Mouse (Mus musculus) midbrain, embryonic 13.5 days (tissue): ENCODE measurements around the gene Tnnc2. TPM values are rescaled to one million over a fixed set of nuclear protein-coding genes. Genes with fewer than 3 reads are reported as not detected.

Experiments used
- ATAC-seq: fragments of 200-750 bp; cut with Nextera tagmentation; 2 replicates; pipeline ENCODE4 v1.8.0; 2017; ENCODE audit warnings: mild to moderate bottlenecking, moderate TSS enrichment, moderate library complexity
- H3K27ac ChIP-seq: fragments of 300-500 bp; sonication (generic); 2 replicates; pipeline ENCODE4 v1.5.1; 2015; ENCODE audit warnings: inconsistent platforms, mild to moderate bottlenecking, moderate library complexity
- H3K27me3 ChIP-seq: fragments of 300-500 bp; sonication (generic); 2 replicates; pipeline ENCODE4 v1.6.1; 2015; ENCODE audit warnings: mild to moderate bottlenecking, inconsistent platforms
- H3K36me3 ChIP-seq: fragments of 300-500 bp; sonication (generic); 2 replicates; pipeline ENCODE4 v1.6.1; 2015; ENCODE audit warnings: mild to moderate bottlenecking, inconsistent platforms
- H3K4me1 ChIP-seq: fragments of 300-500 bp; sonication (generic); replicated peaks from 2 replicates; pipeline ENCODE4 v1.6.1; 2015; ENCODE audit warnings: inconsistent platforms
- H3K4me2 ChIP-seq: fragments of 300-500 bp; sonication (generic); replicated peaks from 2 replicates; pipeline ENCODE4 v1.6.1; 2015; ENCODE audit warnings: moderate library complexity, mild to moderate bottlenecking, inconsistent platforms
- H3K4me3 ChIP-seq: fragments of 300-500 bp; sonication (generic); replicated peaks from 2 replicates; pipeline ENCODE4 v1.5.1; 2015; ENCODE audit warnings: mild to moderate bottlenecking, inconsistent platforms
- H3K9ac ChIP-seq: fragments of 300-500 bp; sonication (generic); replicated peaks from 2 replicates; pipeline ENCODE4 v1.6.1; 2015; ENCODE audit warnings: mild to moderate bottlenecking, inconsistent platforms
- H3K9me3 ChIP-seq: fragments of 300-500 bp; sonication (generic); 2 replicates; pipeline ENCODE4 v1.6.1; 2016; ENCODE audit warnings: mild to moderate bottlenecking, inconsistent platforms
- WGBS: fragments of 180-500 bp; shearing (Covaris S2); methylation state at CpG from one replicate; pipeline ENCODE4 v1.1.7; 2015; 5-methylcytosine and 5-hydroxymethylcytosine counted together
- polyA plus RNA-seq: library from polyadenylated mRNA; unstranded; fragments of >200 nt; fragmentation: Nextera tagmentation; extraction: Ambion mirVana; gene quantifications from 2 replicates; pipeline ENCODE4 v1.2.1, GENCODE M21; 2015

Gene Tnnc2
- polyA plus RNA-seq, 1 experiment from 2014 or later, result not detected

- Histone ChIP-seq H3K9ac (no peak overlapping the region), H3K9me3 (no peaks in the 10 kb centered on the region), H3K36me3 (peaks cover 3% of the 10 kb centered on the region; the same call in 1 of the 2 replicates), H3K4me2 (no peak overlapping the region), H3K4me1 (peaks cover 22% of the 10 kb centered on the region), H3K4me3 (no peak overlapping the region), H3K27ac (no peak overlapping the region), H3K27me3 (peaks cover 12% of the 10 kb centered on the region; the same call in 1 of the 2 replicates)
- ATAC-seq, result no peak
- 76% methylated on average over 7 of the region's 7 CpGs for WGBS
These were observed 4.3 kb upstream of the Tnnc2 start for GRCm38 (mm10) chr2:164783926-164784581.

- H3K27me3 ChIP-seq, result peaks cover 12% of the 10 kb centered on the region; the same call in 1 of the 2 replicates
- H3K4me1 ChIP-seq, result peaks cover 18% of the 10 kb centered on the region
- no peak overlapping the region for H3K4me3 ChIP-seq
- WGBS, result 76% methylated on average over 4 of the region's 4 CpGs
- H3K4me2 ChIP-seq, result no peak overlapping the region
- H3K27ac ChIP-seq, result no peak overlapping the region
- H3K9me3 ChIP-seq, result no peaks in the 10 kb centered on the region
- no peaks in the 10 kb centered on the region for H3K36me3 ChIP-seq
- no peak overlapping the region for H3K9ac ChIP-seq
- ATAC-seq, result no peak
These were observed 2.1 kb upstream of the Tnnc2 start for GRCm38 (mm10) chr2:164781876-164782275.

- no peaks in the 10 kb centered on the region for H3K9me3 ChIP-seq
- no peak overlapping the region for H3K4me2 ChIP-seq
- H3K27ac ChIP-seq, result no peak overlapping the region
- no peaks in the 10 kb centered on the region for H3K4me1 ChIP-seq
- 85% methylated on average over 7 of the region's 7 CpGs for WGBS
- no peak overlapping the region for H3K4me3 ChIP-seq
- peaks cover 6% of the 10 kb centered on the region; the same call in 1 of the 2 replicates for H3K27me3 ChIP-seq
- ATAC-seq, result no peak
- no peak overlapping the region for H3K9ac ChIP-seq
- H3K36me3 ChIP-seq, result no peaks in the 10 kb centered on the region
These were observed 958 bp downstream of the Tnnc2 start for GRCm38 (mm10) chr2:164778809-164779208.

- no peak overlapping the region for H3K4me2 ChIP-seq
- H3K27ac ChIP-seq, result no peak overlapping the region
- WGBS, result 88% methylated on average over 11 of the region's 11 CpGs
- H3K9ac ChIP-seq, result no peak overlapping the region
- ATAC-seq, result no peak
- peaks cover 2% of the 10 kb centered on the region; the same call in 1 of the 2 replicates for H3K36me3 ChIP-seq
- H3K4me1 ChIP-seq, result no peaks in the 10 kb centered on the region
- no peaks in the 10 kb centered on the region for H3K9me3 ChIP-seq
- H3K4me3 ChIP-seq, result no peak overlapping the region
- H3K27me3 ChIP-seq, result 0 out of 2 replicates have a peak, but pooled peaks cover 4% of the 10 kb centered on the region
These were observed 1.8 kb downstream of the Tnnc2 start for GRCm38 (mm10) chr2:164778015-164778287.

GRCm38 (mm10) chr2:164777246-164778014 lies 2.3 kb downstream of the Tnnc2 start:
- no peaks in the 10 kb centered on the region for H3K4me1 ChIP-seq
- no peak for ATAC-seq
- no peak overlapping the region for H3K9ac ChIP-seq
- no peaks in the 10 kb centered on the region for H3K27me3 ChIP-seq
- 86% methylated on average over 30 of the region's 30 CpGs for WGBS
- no peak overlapping the region for H3K27ac ChIP-seq
- peaks cover 4% of the 10 kb centered on the region; the same call in 1 of the 2 replicates for H3K36me3 ChIP-seq
- no peak overlapping the region for H3K4me3 ChIP-seq
- no peaks in the 10 kb centered on the region for H3K9me3 ChIP-seq
- H3K4me2 ChIP-seq, result no peak overlapping the region

- Histone ChIP-seq H3K9me3 (no peaks in the 10 kb centered on the region), H3K4me3 (no peak overlapping the region), H3K36me3 (peaks cover 4% of the 10 kb centered on the region; the same call in 1 of the 2 replicates), H3K27ac (no peak overlapping the region), H3K4me2 (no peak overlapping the region), H3K9ac (no peak overlapping the region), H3K4me1 (peaks cover 6% of the 10 kb centered on the region), H3K27me3 (no peaks in the 10 kb centered on the region)
- no peak for ATAC-seq
- 72% methylated on average over 17 of the region's 17 CpGs for WGBS
These were observed 3.0 kb downstream of the Tnnc2 start for GRCm38 (mm10) chr2:164776801-164777200.

GRCm38 (mm10) chr2:164776130-164776529 lies 3.6 kb downstream of the Tnnc2 start:
- WGBS, result 89% methylated on average over 6 of the region's 6 CpGs
- Histone ChIP-seq H3K36me3 (peaks cover 9% of the 10 kb centered on the region; the same call in 1 of the 2 replicates), H3K4me2 (no peak overlapping the region), H3K4me1 (peaks cover 13% of the 10 kb centered on the region), H3K9me3 (no peaks in the 10 kb centered on the region), H3K4me3 (no peak overlapping the region), H3K27me3 (no peaks in the 10 kb centered on the region), H3K9ac (no peak overlapping the region), H3K27ac (no peak overlapping the region)
- ATAC-seq, result no peak

- no peak overlapping the region for H3K4me2 ChIP-seq
- WGBS, result 90% methylated on average over 5 of the region's 5 CpGs
- H3K9me3 ChIP-seq, result no peaks in the 10 kb centered on the region
- peaks cover 26% of the 10 kb centered on the region for H3K4me1 ChIP-seq
- ATAC-seq, result no peak
- H3K4me3 ChIP-seq, result no peak overlapping the region
- no peak overlapping the region for H3K9ac ChIP-seq
- no peak overlapping the region for H3K27ac ChIP-seq
- peaks cover 9% of the 10 kb centered on the region; the same call in 1 of the 2 replicates for H3K36me3 ChIP-seq
- H3K27me3 ChIP-seq, result no peaks in the 10 kb centered on the region
These were observed 5.8 kb downstream of the Tnnc2 start for GRCm38 (mm10) chr2:164773989-164774364.

GRCm38 (mm10) chr2:164773229-164773988 lies 6.4 kb downstream of the Tnnc2 start:
- no peak overlapping the region for H3K9ac ChIP-seq
- no peak overlapping the region for H3K4me2 ChIP-seq
- peaks cover 26% of the 10 kb centered on the region for H3K4me1 ChIP-seq
- ATAC-seq, result no peak
- peaks cover 9% of the 10 kb centered on the region; the same call in 1 of the 2 replicates for H3K36me3 ChIP-seq
- H3K9me3 ChIP-seq, result no peaks in the 10 kb centered on the region
- 80% methylated on average over 14 of the region's 14 CpGs for WGBS
- H3K27me3 ChIP-seq, result no peaks in the 10 kb centered on the region
- H3K4me3 ChIP-seq, result no peak overlapping the region
- H3K27ac ChIP-seq, result no peak overlapping the region

- peaks cover 31% of the 10 kb centered on the region for H3K36me3 ChIP-seq
These were observed 8.6 kb downstream of the Tnnc2 start for GRCm38 (mm10) chr2:164771123-164771522.

GRCm38 (mm10) chr2:164770279-164770678 lies 9.5 kb downstream of the Tnnc2 start:
- peaks cover 26% of the 10 kb centered on the region for H3K4me1 ChIP-seq
- H3K9ac ChIP-seq, result peak overlapping the region; percentile 71
- peak overlapping the region; percentile 86 for H3K4me3 ChIP-seq
- peaks cover 39% of the 10 kb centered on the region for H3K36me3 ChIP-seq
- no peak overlapping the region for H3K27ac ChIP-seq
- H3K27me3 ChIP-seq, result no peaks in the 10 kb centered on the region
- peak overlapping the region; percentile 97 for H3K4me2 ChIP-seq
- H3K9me3 ChIP-seq, result no peaks in the 10 kb centered on the region
- whole genome bisulfite sequencing, result 4% methylated on average over 15 of the region's 15 CpGs
- ATAC-seq, result no peak

More at GRCm38 (mm10) chr2:164771123-164771522, 8.6 kb downstream of the Tnnc2 start:
- Histone ChIP-seq H3K9ac (peak overlapping the region; percentile 71), H3K4me2 (peak overlapping the region; percentile 97), H3K27me3 (no peaks in the 10 kb centered on the region), H3K9me3 (no peaks in the 10 kb centered on the region), H3K4me1 (peaks cover 26% of the 10 kb centered on the region), H3K27ac (no peak overlapping the region), H3K4me3 (peak overlapping the region; percentile 86)
- no peak for ATAC-seq
- WGBS, result 85% methylated on average over 8 of the region's 8 CpGs
